Mouse (Mus musculus): ENCODE results near the gene Atf6. TPM values are rescaled to one million over a fixed set of nuclear protein-coding genes. Genes with fewer than 3 reads are reported as not detected.

The Atf6 gene
- total RNA-seq, 2 experiments from 2014 or later: 53.3 to 59.4 TPM

DNA sequence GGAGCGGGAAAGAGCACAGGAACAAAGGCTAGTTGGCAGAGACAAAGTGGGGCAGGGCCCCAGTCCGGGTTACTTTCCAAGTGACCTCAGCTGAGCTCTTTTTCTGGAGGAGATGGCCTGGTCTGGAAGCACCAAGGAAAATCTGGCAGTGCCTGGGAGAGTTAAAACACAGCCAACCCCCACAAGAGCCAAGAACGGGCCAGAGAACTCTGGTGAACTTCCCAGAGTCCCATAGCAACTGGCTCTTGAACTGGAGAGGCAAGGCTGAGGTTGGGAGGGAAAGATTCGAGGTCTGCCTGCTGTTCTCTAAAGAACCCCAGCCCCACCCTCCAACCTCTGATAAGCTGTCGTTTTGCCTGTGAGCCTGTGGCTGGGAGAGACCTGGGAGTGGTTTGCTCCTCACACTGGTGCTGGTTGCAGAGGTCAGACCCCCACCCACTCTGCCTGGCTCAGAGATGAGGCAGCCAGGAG, 172.7 kb downstream of the Atf6 start:
- intact Hi-C loops (cut with DNase I): no loop called here
- DNase-seq (ENCODE audit: low spot score in 2 of 2): no peak

DNA sequence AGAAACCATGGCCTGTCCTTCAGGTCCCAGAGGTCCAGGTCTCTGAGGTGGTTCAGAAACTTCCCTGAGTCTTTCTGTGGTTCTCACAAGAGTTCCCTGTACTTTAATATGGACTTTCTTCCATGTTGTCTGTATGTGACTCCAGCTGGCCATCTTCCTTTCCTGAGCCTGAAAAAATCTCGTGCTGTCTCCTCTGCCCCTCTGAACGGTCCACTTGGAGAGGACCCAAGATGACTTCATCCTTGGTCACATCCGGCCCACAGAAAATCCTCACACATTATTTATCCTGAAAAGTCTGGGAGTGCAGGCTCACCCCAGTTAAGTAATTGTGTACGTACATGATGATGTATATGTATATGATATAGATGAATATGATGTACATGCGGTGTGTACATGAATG, 176.3 kb downstream of the Atf6 start:
- no peak for DNase-seq (ENCODE audit: low spot score in 2 of 2)
- intact Hi-C loops (cut with DNase I): no loop called here

DNA sequence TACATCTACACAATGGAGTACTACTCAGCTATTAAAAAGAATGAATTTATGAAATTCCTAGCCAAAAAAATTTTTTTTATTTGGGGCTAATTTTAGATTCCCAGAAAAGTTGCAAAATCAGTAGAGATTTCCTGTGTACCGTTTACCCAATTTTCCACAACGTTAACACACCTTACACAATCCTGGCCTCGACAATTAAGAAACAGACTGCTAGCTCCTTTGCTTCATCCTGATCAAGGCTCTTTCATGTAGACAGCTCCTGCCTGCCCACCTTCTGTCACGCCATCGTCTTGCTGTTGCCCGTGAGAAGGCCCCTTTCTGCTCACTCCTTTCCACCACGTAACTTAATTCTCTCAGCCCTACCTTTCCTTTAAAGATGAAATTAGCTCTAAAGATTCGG, 177.8 kb downstream of the Atf6 start:
- DNase-seq (ENCODE audit: low spot score in 2 of 2): no peak
- intact Hi-C loops (cut with DNase I): no loop called here

DNA sequence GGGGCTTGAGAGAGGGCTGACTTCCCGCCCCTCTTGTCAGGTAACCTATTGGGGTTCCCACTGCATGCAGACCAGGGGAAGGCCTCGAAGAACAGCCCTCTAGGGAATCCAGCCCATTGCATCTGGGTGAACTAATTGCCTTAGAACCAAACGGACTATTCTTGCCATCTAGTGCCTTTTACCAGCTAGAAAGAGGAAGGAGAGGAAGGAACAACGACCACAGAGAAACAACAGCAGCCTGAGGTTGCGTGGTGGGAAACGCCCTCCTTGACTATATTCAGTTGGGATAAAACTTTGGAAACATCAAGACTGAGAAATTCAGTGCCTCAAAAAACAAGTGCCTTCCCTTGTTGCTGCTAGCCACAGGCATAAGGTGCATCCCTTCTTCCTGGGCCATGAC, 183.7 kb downstream of the Atf6 start:
- DNase-seq (ENCODE audit: low spot score in 2 of 2): no peak
- intact Hi-C loops (cut with DNase I): no loop called here

DNA sequence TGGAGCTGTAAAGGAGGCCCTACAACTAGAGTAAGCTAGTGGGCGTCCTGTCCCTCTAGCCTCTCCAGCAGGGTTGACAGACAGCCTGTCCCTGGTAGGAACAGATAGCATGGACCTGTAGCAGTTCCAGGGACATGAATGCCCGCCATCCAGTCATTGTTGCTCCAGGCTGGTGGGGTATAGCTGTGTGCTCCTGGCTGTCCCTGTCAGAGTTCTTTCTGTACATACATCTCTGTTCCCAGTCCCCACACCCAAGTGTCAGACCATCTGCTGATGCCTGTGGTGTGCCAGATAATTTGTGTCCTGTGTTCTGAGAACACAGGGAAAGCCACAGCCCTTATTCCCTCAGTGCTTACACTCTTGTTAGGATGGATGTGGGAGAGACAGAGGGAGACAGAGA, 187.9 kb downstream of the Atf6 start:
- no peak for DNase-seq (ENCODE audit: low spot score in 2 of 2)
- intact Hi-C loops (cut with DNase I): no loop called here

DNA sequence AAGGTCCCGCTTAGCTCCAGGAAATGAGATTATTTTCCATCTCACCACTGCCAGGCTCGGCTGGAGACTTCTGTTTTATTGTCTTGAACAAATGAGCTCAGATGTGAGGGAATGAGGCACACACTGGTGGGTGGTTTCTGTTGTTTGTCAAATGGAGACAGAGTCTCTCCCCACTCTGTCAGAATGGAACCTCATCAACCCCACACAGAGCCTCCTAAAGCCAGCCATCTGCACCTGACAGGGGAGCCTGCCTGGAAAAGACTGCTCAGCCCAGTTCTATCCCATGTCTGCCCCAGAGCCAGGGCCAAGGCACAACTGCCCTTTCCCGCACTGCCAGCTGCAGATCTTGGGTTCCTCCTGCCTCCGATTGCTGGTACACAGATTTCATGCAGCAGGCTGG, 188.7 kb downstream of the Atf6 start:
- intact Hi-C loops (cut with DNase I): no loop called here
- no peak for DNase-seq (ENCODE audit: low spot score in 2 of 2)

DNA sequence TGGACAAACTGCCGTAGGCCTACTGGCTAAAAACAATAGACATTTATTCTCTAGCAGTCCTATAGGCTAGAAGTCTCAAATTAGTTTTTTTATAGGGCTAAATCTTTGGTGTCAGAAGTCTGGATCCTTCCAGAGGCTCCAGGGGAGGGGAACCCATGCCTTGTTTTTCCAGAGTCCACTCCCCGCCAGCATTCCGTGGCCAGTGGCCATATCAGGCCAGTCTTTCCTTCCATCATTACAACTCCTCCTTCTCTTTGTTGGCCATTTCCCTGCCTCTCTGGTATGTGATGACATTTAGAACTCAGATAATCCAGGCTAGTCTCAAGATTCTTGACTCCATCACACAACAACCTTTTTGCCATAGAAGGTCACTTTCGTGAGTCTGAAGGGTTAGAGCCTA, 189.9 kb downstream of the Atf6 start:
- intact Hi-C loops (cut with DNase I): no loop called here
- DNase-seq (ENCODE audit: low spot score in 2 of 2): no peak

DNA sequence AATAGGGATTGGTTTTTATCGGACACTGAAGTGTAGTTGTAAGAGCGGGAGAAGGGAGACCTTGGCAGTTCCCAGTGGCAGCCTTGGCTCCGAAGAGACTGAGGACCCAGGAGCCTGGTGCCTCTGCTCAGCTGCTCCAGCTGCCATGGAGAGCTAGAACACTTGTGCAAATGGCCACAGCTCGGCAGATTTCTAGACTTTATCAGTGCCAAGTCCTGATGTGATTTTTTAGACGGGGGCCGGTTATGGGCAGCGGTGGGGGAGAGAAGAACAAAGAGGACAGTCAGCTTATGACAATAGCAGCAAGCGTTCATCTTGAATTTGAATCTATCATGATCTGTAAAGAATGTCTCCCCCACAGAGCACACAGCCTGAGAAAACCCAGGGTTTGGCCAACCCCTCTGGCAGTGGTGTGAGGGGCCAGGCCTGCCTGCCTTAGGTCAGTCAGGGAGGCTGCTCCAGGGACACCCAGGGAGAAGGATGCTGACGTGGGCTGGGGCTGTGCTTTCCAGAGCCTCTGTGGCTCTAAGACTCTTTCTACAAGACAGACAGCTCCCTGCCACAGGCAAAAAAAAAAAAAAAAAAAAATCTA, 193.3 kb downstream of the Atf6 start:
- intact Hi-C loops (cut with DNase I): no loop called here
- no peak for DNase-seq (ENCODE audit: low spot score in 2 of 2)

DNA sequence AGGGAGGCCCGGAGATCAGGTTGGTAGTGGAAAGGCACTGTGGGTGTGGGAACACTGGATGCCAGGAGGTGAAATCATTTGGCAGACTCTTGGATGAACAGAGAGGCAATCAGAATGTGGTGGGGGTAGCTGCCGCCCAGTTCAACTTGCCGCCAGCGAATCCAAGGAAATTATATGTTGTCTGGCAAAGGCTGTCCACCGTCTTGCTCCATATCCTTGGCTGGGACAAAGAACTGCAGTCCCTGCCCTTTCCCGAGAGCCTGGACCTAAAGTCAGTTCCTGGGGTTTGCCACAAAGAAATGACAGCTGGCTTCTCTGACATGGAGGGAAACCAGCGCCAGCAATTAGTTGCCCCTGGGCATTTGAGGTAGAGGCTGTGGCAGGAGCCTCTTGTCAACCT, 202.4 kb downstream of the Atf6 start:
- no peak for DNase-seq (ENCODE audit: low spot score in 2 of 2)
- intact Hi-C loops (cut with DNase I): no loop called here

DNA sequence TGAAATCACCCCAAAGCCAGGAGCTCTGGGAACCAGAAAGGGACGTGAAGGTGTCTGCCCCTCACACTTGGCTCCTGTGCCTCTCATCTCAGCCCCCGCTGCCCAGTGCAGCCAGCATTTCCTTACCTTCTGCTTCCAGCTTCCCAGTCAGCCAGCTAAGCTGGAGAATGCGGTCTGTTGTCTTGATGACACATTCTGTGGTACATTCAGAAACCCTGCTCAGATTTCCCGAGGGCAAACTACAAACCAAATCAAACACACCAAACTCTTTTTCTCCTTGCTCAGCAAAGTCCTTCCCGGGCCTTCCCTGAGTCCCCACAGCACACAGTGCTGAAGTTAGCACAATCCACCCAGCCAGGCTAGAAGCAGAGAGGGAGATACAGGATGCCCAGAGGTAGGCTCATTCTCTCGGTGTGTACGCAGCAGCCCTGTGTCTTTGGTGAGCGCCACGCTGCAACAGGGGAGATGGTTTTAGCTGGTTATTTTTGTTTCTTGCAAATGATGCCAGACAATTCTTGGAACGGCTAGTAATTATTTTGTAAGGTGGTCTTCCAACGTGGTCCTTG, 202.9 kb downstream of the Atf6 start:
- DNase-seq (ENCODE audit: low spot score in 2 of 2): no peak
- intact Hi-C loops (cut with DNase I): no loop called here

DNA sequence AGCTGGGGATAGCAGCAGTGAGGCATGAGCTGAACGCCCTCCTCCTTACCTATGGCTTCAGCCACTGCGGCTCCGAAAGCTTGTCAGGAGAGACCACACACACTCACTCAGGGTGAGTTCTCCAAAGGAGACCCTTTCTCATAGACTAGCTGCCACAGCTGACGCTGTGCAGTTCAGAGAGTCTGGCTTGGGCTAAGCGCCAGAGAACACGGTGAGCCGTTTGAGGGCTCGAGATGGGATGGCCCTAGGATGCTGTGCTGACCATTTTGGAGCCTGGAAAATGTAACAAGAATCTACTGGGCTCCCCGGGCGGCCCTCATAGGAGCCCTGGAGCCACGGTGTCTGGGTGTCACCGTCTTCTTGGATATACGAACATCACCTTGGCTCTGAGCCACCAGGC, 208.3 kb downstream of the Atf6 start:
- no peak for DNase-seq (ENCODE audit: low spot score in 2 of 2)
- intact Hi-C loops (cut with DNase I): no loop called here

DNA sequence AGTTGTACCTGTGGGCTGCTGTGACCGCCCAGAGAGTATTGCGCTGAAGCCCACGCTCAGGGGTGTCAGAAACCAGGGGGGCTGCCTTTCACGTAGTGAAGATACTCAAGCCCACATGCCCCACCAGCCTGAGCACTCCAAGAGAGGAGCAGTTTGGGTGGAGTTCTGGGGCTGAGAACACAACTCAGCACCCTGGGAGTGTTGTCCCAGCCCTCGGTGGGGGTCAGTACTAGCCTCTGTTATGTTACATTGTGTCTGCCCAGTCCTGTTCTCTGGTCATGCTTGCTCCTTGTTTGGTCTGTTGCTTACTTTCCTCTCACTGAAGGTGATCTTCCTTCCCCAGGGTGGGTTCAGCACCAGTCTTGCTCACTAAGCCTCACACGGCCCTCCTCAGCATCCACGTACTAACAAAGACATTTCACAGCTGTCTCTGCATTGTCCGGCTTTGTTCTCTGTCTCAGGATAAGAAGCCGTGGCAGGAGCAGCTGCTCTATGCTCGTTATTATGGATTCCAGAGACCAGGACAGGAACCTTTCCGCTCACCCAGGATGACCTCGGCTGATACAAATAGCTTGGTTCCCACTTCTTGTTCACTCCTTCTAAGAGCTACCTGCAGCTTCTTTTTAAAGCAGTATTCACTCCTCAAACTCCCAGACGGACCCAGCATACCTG, 209.8 kb downstream of the Atf6 start:
- DNase-seq (ENCODE audit: low spot score in 2 of 2): no peak
- intact Hi-C loops (cut with DNase I): no loop called here

DNA sequence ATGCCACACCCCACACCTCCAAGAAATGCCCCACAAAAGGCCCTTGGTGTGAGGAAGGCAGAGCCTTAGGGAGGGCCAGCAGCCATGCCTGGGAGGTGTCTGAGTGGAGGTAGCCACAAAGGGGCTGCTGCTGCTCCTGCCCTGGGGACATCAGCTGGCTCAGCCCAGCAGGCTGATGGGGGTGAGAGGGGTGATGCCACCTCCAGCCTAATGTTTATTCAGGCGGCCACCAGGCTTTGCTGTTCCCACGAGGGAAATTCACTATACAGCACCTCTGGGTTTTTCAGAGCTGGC, 210.4 kb downstream of the Atf6 start:
- intact Hi-C loops (cut with DNase I): no loop called here

DNA sequence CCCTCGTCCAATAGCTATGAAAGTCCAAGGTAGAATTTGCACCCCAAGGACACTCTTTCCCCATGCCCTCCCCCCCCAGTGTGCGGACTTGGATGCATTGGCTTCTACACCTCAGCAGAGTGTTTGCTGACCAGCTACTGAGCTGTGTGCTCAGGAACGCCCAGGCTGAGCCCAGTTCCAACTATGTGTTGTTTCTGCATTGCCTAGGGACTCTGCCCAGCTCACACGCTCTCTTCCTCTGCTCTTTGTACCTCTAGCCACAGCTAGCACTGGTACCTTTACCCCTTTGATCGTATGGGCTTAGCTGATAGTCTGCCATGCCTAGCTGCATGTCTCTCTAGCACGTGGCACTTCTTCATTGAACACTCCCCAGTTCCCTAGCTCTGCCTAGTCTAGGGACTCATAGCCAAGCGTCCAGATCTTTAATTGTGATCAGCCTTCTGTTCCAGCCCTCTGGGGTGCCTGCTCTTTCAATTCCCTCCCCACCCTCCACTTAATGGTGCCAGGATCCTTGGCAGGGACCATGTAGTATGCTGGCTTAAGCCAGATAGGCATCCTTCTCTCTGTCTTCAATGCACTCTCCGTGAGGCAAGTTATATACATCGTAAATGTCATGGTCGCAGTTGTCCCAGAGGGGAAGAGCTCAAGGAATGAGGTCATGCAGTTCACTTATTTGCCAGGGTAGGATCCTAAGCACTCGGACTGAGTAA, 210.9 kb downstream of the Atf6 start:
- intact Hi-C loops (cut with DNase I): no loop called here
- DNase-seq (ENCODE audit: low spot score in 2 of 2): no peak

More for the DNA sequence above, 210.4 kb downstream of the Atf6 start:
- no peak for DNase-seq (ENCODE audit: low spot score in 2 of 2)

DNA sequence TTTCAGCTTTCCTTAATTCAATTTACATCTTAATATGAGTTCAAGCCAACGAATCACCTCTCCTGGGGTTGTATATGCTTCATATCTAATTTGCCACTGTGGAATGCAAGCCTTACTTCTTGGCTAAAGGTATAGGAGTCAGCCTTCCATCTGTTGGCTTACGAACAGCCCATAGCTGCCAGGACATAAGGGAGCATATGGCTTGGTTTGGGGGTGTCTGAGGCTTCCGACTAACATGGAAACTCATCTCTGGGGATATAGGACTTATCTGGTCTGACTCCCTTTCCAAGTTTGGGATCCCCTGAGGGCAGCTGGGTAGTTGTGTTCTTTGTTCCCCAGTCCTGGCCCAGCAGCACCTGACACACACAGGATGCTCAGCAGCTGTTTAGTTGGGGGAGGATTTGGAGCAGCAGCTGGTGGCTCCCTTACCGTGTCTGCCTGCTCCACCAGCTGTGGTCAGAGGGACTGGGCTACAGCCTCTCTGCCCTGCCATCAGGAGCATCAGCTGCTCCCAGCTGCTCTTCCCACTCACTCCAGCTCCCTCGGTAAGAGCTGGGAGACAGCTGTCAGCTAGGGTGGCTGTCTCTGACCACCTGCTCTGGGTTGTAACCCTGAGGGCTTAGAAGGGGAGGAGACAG, 212.2 kb downstream of the Atf6 start:
- intact Hi-C loops (cut with DNase I): no loop called here
- peak in 1 of 2 experiments; percentile 44 for DNase-seq (ENCODE audit: low spot score in 2 of 2)

Other genes starting within 250 kb of the Atf6 start
- gene Olfml2b, start 223.2 kb downstream of the Atf6 start, total RNA-seq (2021): 1 to 10 TPM; 3.1 to 4.6 TPM
- under 1 TPM in 1 of 2 experiments, not detected in 1; 0.54 TPM for gene Gm26620, start 17.3 kb upstream of the Atf6 start, total RNA-seq (2021)
- 10 to 100 TPM; 14.0 to 17.3 TPM for gene Dusp12, start 17.8 kb upstream of the Atf6 start, total RNA-seq (2021)
- gene Fcrlb, start 45.2 kb upstream of the Atf6 start, total RNA-seq (2021): under 1 TPM; 0.32 to 0.81 TPM
- gene Fcrla, start 59.8 kb upstream of the Atf6 start, total RNA-seq (2021): not detected
- gene Fcgr2b, start 108.8 kb upstream of the Atf6 start, total RNA-seq (2021): 1 to 10 TPM; 5.5 to 5.8 TPM
- not detected for gene Fcgr4, start 151.1 kb upstream of the Atf6 start, total RNA-seq (2021)
- gene Fcgr3, start 197.2 kb upstream of the Atf6 start, total RNA-seq (2021): 10 to 100 TPM in 1 of 2 experiments, 1 to 10 TPM in 1; 9.0 to 13.6 TPM
- 1 to 10 TPM in 1 of 2 experiments, not detected in 1; 1.1 TPM for gene Cfap126, start 246.1 kb upstream of the Atf6 start, total RNA-seq (2021)

All from left cerebral cortex, postnatal 36 days (tissue).